11 mouse cellular contexts compared by ENCODE assay signal in the genomic region with DNA sequence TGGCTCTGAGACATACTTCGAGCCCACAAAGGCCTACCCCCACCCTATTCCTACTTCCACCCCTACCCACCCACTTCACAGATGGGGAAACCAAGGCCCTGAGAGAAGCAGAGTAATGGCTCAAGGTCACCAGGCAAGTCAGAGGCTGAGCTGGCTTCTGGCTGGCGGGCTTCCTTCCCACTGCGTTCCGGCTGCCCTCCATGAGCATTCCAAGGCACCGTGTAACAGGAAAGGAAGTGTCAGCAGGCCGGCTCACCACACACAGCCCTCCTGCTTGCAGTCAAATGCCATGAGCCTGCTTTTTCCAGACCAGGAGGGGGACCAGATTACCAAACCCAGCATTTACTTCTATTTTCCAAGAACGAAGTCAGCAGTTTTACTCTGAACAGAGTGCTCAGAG.
DNase-seq lines count a peak whose midpoint lies in the region; ATAC-seq and TF ChIP-seq lines count a peak whose summit lies in the region.
"Had no signal": no experiment of that assay in that cellular context is flagged by ENCODE, and none has a peak within 500 bp of the region (broad histone marks: within the 10 kb centered on the region; RNA-seq: fewer than 3 reads in every experiment).

No protein-coding gene starts in this region.

- DNase-seq in kidney, adult 11 months, result peak; percentile 38
- no peak for DNase-seq in kidney, adult 18-20 months
- DNase-seq in heart, adult 9 months (ENCODE audit: low spot score in 2 of 2), result peak; percentile 47 to 56
- DNase-seq in kidney, postnatal 0 days (ENCODE audit: low spot score), result no peak
- no peak for DNase-seq in left cerebral cortex, postnatal 14 days (ENCODE audit: low spot score in 2 of 2)
- no peak for DNase-seq in layer of hippocampus, postnatal 36 days
- no peak for DNase-seq in cerebellum, postnatal 4 days (ENCODE audit: low spot score in 2 of 2)

- H3K27ac ChIP-seq in kidney, postnatal 0 days, result peak overlapping the region; percentile 64
- H3K27ac ChIP-seq in stomach, embryonic 15.5 days, result peak overlapping the region; percentile 87
- H3K27ac ChIP-seq: macrophage had no signal

- no peaks in the 10 kb centered on the region for H3K9me3 ChIP-seq in kidney, postnatal 0 days (replicated peaks; ENCODE audit: low read length)
- no peaks in the 10 kb centered on the region for H3K9me3 ChIP-seq in stomach, embryonic 15.5 days
- H3K9me3 ChIP-seq: neural tube, embryonic 15.5 days had no signal

- ATAC-seq in kidney, postnatal 0 days (replicated peaks; ENCODE audit: low FRiP score, low read depth), result no peak
- no peak for ATAC-seq in stomach, embryonic 15.5 days (ENCODE audit: insufficient read depth, low FRiP score, low read depth)

- no peak for TF ChIP-seq CTCF in kidney, postnatal 0 days (IDR thresholded peaks at IDR 0.05; ENCODE audit: low read depth)

- no peak overlapping the region for H3K9ac ChIP-seq in kidney, postnatal 0 days (ENCODE audit: low read depth, low read length)
- H3K9ac ChIP-seq in stomach, embryonic 15.5 days, result no peak overlapping the region
- H3K9ac ChIP-seq: neural tube, embryonic 15.5 days had no signal

- peaks cover 25% of the 10 kb centered on the region for H3K4me1 ChIP-seq in kidney, postnatal 0 days (replicated peaks; ENCODE audit: insufficient read depth, low read length)
- H3K4me1 ChIP-seq in stomach, embryonic 15.5 days, result peaks cover 36% of the 10 kb centered on the region

- intact Hi-C loops in left cerebral cortex, postnatal 14 days (cut with DNase I), result no loop called here

- no peaks in the 10 kb centered on the region for H3K36me3 ChIP-seq in kidney, postnatal 0 days (ENCODE audit: insufficient read depth, low read length)
- H3K36me3 ChIP-seq in stomach, embryonic 15.5 days, result no peaks in the 10 kb centered on the region
- H3K36me3 ChIP-seq: G1E; neural tube, embryonic 15.5 days had no signal

- H3K4me3 ChIP-seq in kidney, postnatal 0 days (replicated peaks; ENCODE audit: low read depth, low read length), result no peak overlapping the region
- no peak overlapping the region for H3K4me3 ChIP-seq in stomach, embryonic 15.5 days (replicated peaks)
- H3K4me3 ChIP-seq: neural tube, embryonic 15.5 days had no signal

- H3K4me2 ChIP-seq in kidney, postnatal 0 days (ENCODE audit: low read length), result no peak overlapping the region
- no peak overlapping the region for H3K4me2 ChIP-seq in stomach, embryonic 15.5 days
- H3K4me2 ChIP-seq: neural tube, embryonic 15.5 days had no signal

- no peaks in the 10 kb centered on the region for H3K27me3 ChIP-seq in kidney, postnatal 0 days (ENCODE audit: insufficient read depth, low read length)
- no peaks in the 10 kb centered on the region for H3K27me3 ChIP-seq in stomach, embryonic 15.5 days (replicated peaks)
- H3K27me3 ChIP-seq: neural tube, embryonic 15.5 days had no signal

- 61% methylated on average over 7 of the region's 7 CpGs for WGBS in kidney, postnatal 0 days
- 52% methylated on average over 7 of the region's 7 CpGs for WGBS in stomach, embryonic 15.5 days

Comparison
In these comparisons a context has a peak if more than half of its experiments do, and no peak if none do; other contexts are left out.
1. DNase-seq: peak in kidney, adult 11 months (single experiment) and heart, adult 9 months (2 of 2); none in kidney, adult 18-20 months (single experiment), kidney, postnatal 0 days (single experiment), left cerebral cortex, postnatal 14 days (0 of 2), layer of hippocampus, postnatal 36 days (0 of 2) and cerebellum, postnatal 4 days (0 of 2).